ENCODE assay signal across 18 mouse cellular contexts in genomic region chr8:92899590-92899989, GRCm38 (mm10). TPM values are rescaled to one million over a fixed set of nuclear protein-coding genes. Genes with fewer than 3 reads are reported as not detected.
"Had no signal": no experiment of that assay in that cellular context is flagged by ENCODE, and none has a peak within 500 bp of the region (broad histone marks: within the 10 kb centered on the region; RNA-seq: fewer than 3 reads in every experiment).

No protein-coding gene starts in this region.

- H3K36me3 ChIP-seq: liver, embryonic 13.5 days; lung, embryonic 15.5 days; midbrain, embryonic 12.5 days had no signal

- ATAC-seq: liver, postnatal 0 days had no signal

- H3K9me3 ChIP-seq: limb, embryonic 12.5 days; liver, embryonic 13.5 days; lung, embryonic 15.5 days; midbrain, embryonic 12.5 days; neural tube, embryonic 13.5 days had no signal

- DNase-seq: kidney, adult 9 months; kidney, postnatal 36 days; layer of hippocampus, adult 9-11 months; liver; liver, embryonic 13.5 days; liver, postnatal 0 days; lung, postnatal 14 days; right cerebral cortex, adult 18-20 months; right cerebral cortex, postnatal 25 days; thymus, postnatal 14 days had no signal

- H3K27ac ChIP-seq: kidney, postnatal 0 days; limb, embryonic 12.5 days; liver, embryonic 13.5 days; lung, embryonic 15.5 days; macrophage; midbrain, embryonic 12.5 days; neural tube, embryonic 13.5 days had no signal

- H3K4me1 ChIP-seq: limb, embryonic 12.5 days; liver, embryonic 13.5 days; lung, embryonic 15.5 days; megakaryocyte, embryonic 14.5 days; midbrain, embryonic 12.5 days had no signal

- H3K4me3 ChIP-seq: limb, embryonic 12.5 days; liver, embryonic 13.5 days; lung, embryonic 15.5 days; megakaryocyte, embryonic 14.5 days; midbrain, embryonic 12.5 days; neural tube, embryonic 13.5 days had no signal

- H3K9ac ChIP-seq: limb, embryonic 12.5 days; liver, embryonic 13.5 days; liver, postnatal 0 days; lung, embryonic 15.5 days; midbrain, embryonic 12.5 days; neural tube, embryonic 13.5 days had no signal

- H3K4me2 ChIP-seq: limb, embryonic 12.5 days; liver, embryonic 13.5 days; lung, embryonic 15.5 days; midbrain, embryonic 12.5 days; neural tube, embryonic 13.5 days had no signal

- H3K27me3 ChIP-seq: limb, embryonic 12.5 days; liver, embryonic 13.5 days; lung, embryonic 15.5 days; megakaryocyte, embryonic 14.5 days; midbrain, embryonic 12.5 days; neural tube, embryonic 13.5 days had no signal

RNA-seq across cellular contexts. Expression of gene Capns2, which starts 1.6 kb away (rescaled TPM):
- polyA plus RNA-seq: kidney, postnatal 0 days; liver, embryonic 13.5 days; liver, postnatal 0 days; macrophage; small intestine, adult 2 months had no signal
